Mouse (Mus musculus) embryonic facial prominence, embryonic 10.5 days (tissue): ENCODE measurements around the gene Pax4. TPM values are rescaled to one million over a fixed set of nuclear protein-coding genes. Genes with fewer than 3 reads are reported as not detected.

Experiments
- DNase-seq: peaks from one replicate; pipeline ENCODE4 v3.0.0-alpha.2; 2017; ENCODE audit warnings: low spot score
- H3K27ac ChIP-seq: fragments of 300-500 bp; sonication (generic); replicated peaks from 2 replicates; pipeline ENCODE4 v1.5.1; 2016; ENCODE audit warnings: mild to moderate bottlenecking
- H3K27me3 ChIP-seq: fragments of 300-500 bp; sonication (generic); replicated peaks from 2 replicates; pipeline ENCODE4 v1.6.1; 2016; ENCODE audit warnings: low read depth, mild to moderate bottlenecking; ENCODE audit not compliant: poor library complexity, severe bottlenecking
- H3K36me3 ChIP-seq: fragments of 300-500 bp; sonication (generic); replicated peaks from 2 replicates; pipeline ENCODE4 v1.6.1; 2016; ENCODE audit warnings: mild to moderate bottlenecking, moderate library complexity
- H3K4me1 ChIP-seq: fragments of 300-500 bp; sonication (generic); 2 replicates; pipeline ENCODE4 v1.6.1; 2016
- H3K4me3 ChIP-seq: fragments of 300-500 bp; sonication (generic); 2 replicates; pipeline ENCODE4 v1.5.1; 2016; ENCODE audit warnings: mild to moderate bottlenecking, moderate library complexity
- H3K9me3 ChIP-seq: fragments of 300-500 bp; sonication (generic); 2 replicates; pipeline ENCODE4 v1.6.1; 2016; ENCODE audit warnings: mild to moderate bottlenecking
- WGBS: fragments of 180-500 bp; shearing (Covaris S2); methylation state at CpG from one replicate; pipeline ENCODE4 v1.1.7; 2016; 5-methylcytosine and 5-hydroxymethylcytosine counted together
- polyA plus RNA-seq: library from polyadenylated mRNA; unstranded; fragments of >200 nt; fragmentation: Nextera tagmentation; extraction: Ambion mirVana; gene quantifications from 2 replicates; pipeline ENCODE4 v1.2.1, GENCODE M21; 2016

Pax4 gene
- polyA plus RNA-seq, 1 experiment from 2014 or later, result 0.12 TPM

- Histone ChIP-seq H3K9me3 (no peaks in the 10 kb centered on the region), H3K36me3 (peaks cover 26% of the 10 kb centered on the region), H3K4me1 (peaks cover 16% of the 10 kb centered on the region), H3K27me3 (no peaks in the 10 kb centered on the region), H3K4me3 (no peak within 1 kb of the TSS), H3K27ac (no peak within 1 kb of the TSS)
- WGBS, result 84% methylated on average over 3 of the region's 3 CpGs
- no peak for DNase-seq
These were observed 20.9 kb downstream of the Pax4 start, which contains the start of gene Gcc1 for GRCm38 (mm10) chr6:28428290-28428689. Gene Gcc1, minus strand, starts transcription at chr6:28428390.

GRCm38 (mm10) chr6:28427096-28427839 is 21.9 kb downstream of the Pax4 start, which contains the start of gene Fscn3:
Gene Fscn3, plus strand, starts transcription at chr6:28427789.
- H3K27me3 ChIP-seq, result no peaks in the 10 kb centered on the region
- no peak within 1 kb of the TSS for H3K4me3 ChIP-seq
- no peaks in the 10 kb centered on the region for H3K9me3 ChIP-seq
- DNase-seq, result no peak
- WGBS, result 74% methylated on average over 3 of the region's 3 CpGs
- H3K36me3 ChIP-seq, result peaks cover 26% of the 10 kb centered on the region
- peaks cover 17% of the 10 kb centered on the region for H3K4me1 ChIP-seq
- H3K27ac ChIP-seq, result no peak within 1 kb of the TSS

GRCm38 (mm10) chr6:28425019-28425418 is 24.1 kb downstream of the Pax4 start:
- Histone ChIP-seq H3K4me3 (peak overlapping the region; percentile 91), H3K36me3 (peaks cover 26% of the 10 kb centered on the region), H3K4me1 (peaks cover 35% of the 10 kb centered on the region), H3K27ac (no peak overlapping the region), H3K9me3 (no peaks in the 10 kb centered on the region), H3K27me3 (no peaks in the 10 kb centered on the region)
- no peak for DNase-seq
- 92% methylated on average over 6 of the region's 6 CpGs for WGBS

- Histone ChIP-seq H3K9me3 (no peaks in the 10 kb centered on the region), H3K4me1 (peaks cover 41% of the 10 kb centered on the region), H3K4me3 (peak overlapping the region; percentile 91), H3K27ac (peak overlapping the region; percentile 94), H3K27me3 (no peaks in the 10 kb centered on the region), H3K36me3 (peaks cover 29% of the 10 kb centered on the region)
- DNase-seq, result peak; percentile 73
- 9% methylated on average over 46 of the region's 46 CpGs for WGBS
These were observed 25.1 kb downstream of the Pax4 start for GRCm38 (mm10) chr6:28423767-28424695.

- H3K27me3 ChIP-seq, result no peaks in the 10 kb centered on the region
- H3K4me1 ChIP-seq, result peaks cover 41% of the 10 kb centered on the region
- 1% methylated on average over 40 of the region's 42 CpGs for WGBS
- H3K27ac ChIP-seq, result peak within 1 kb of the TSS; percentile 94
- H3K9me3 ChIP-seq, result no peaks in the 10 kb centered on the region
- H3K36me3 ChIP-seq, result peaks cover 36% of the 10 kb centered on the region
- peak; percentile 95 for DNase-seq
- peak within 1 kb of the TSS; percentile 91 for H3K4me3 ChIP-seq
These were observed 25.8 kb downstream of the Pax4 start, which contains the start of gene Arf5 for GRCm38 (mm10) chr6:28423313-28423712. Gene Arf5, plus strand, starts transcription at chr6:28423560.

GRCm38 (mm10) chr6:28422651-28423290 is 26.4 kb downstream of the Pax4 start:
- Histone ChIP-seq H3K36me3 (peaks cover 42% of the 10 kb centered on the region), H3K27ac (no peak overlapping the region), H3K4me1 (peaks cover 41% of the 10 kb centered on the region), H3K4me3 (peak overlapping the region; percentile 91), H3K27me3 (no peaks in the 10 kb centered on the region), H3K9me3 (no peaks in the 10 kb centered on the region)
- no peak for DNase-seq
- 76% methylated on average over 15 of the region's 15 CpGs for WGBS

GRCm38 (mm10) chr6:28421469-28422000 is 27.6 kb downstream of the Pax4 start:
- WGBS, result under 1% methylated on average over 27 of the region's 27 CpGs
- Histone ChIP-seq H3K36me3 (peaks cover 45% of the 10 kb centered on the region), H3K27ac (peak overlapping the region; percentile 75), H3K9me3 (no peaks in the 10 kb centered on the region), H3K4me1 (peaks cover 41% of the 10 kb centered on the region), H3K4me3 (peak overlapping the region; percentile 77), H3K27me3 (no peaks in the 10 kb centered on the region)
- peak; percentile 94 for DNase-seq

GRCm38 (mm10) chr6:28420865-28421264 is 28.3 kb downstream of the Pax4 start:
- peaks cover 41% of the 10 kb centered on the region for H3K4me1 ChIP-seq
- no peaks in the 10 kb centered on the region for H3K27me3 ChIP-seq
- H3K9me3 ChIP-seq, result no peaks in the 10 kb centered on the region
- peak overlapping the region; percentile 75 for H3K27ac ChIP-seq
- peak overlapping the region; percentile 77 for H3K4me3 ChIP-seq
- H3K36me3 ChIP-seq, result peaks cover 46% of the 10 kb centered on the region
- 24% methylated on average over 13 of the region's 13 CpGs for WGBS
- no peak for DNase-seq

GRCm38 (mm10) chr6:28420361-28420760 is 28.8 kb downstream of the Pax4 start:
- DNase-seq, result no peak
- Histone ChIP-seq H3K36me3 (peaks cover 46% of the 10 kb centered on the region), H3K9me3 (no peaks in the 10 kb centered on the region), H3K27me3 (no peaks in the 10 kb centered on the region), H3K27ac (no peak overlapping the region), H3K4me1 (peaks cover 38% of the 10 kb centered on the region), H3K4me3 (peak overlapping the region; percentile 77)
- WGBS, result 85% methylated on average over 17 of the region's 17 CpGs

- Histone ChIP-seq H3K4me3 (peak overlapping the region; percentile 77; the same call in 1 of the 2 replicates), H3K36me3 (peaks cover 47% of the 10 kb centered on the region)
These were observed 29.5 kb downstream of the Pax4 start for GRCm38 (mm10) chr6:28419673-28420072.

GRCm38 (mm10) chr6:28418449-28418848 is 30.7 kb downstream of the Pax4 start:
- no peak for DNase-seq
- 95% methylated on average over 14 of the region's 14 CpGs for WGBS
- Histone ChIP-seq H3K4me3 (no peak overlapping the region), H3K27ac (no peak overlapping the region), H3K4me1 (peaks cover 25% of the 10 kb centered on the region), H3K27me3 (no peaks in the 10 kb centered on the region), H3K36me3 (peaks cover 49% of the 10 kb centered on the region), H3K9me3 (no peaks in the 10 kb centered on the region)

More at GRCm38 (mm10) chr6:28419673-28420072, 29.5 kb downstream of the Pax4 start:
- H3K27ac ChIP-seq, result no peak overlapping the region
- 82% methylated on average over 2 of the region's 2 CpGs for WGBS
- peaks cover 33% of the 10 kb centered on the region for H3K4me1 ChIP-seq
- DNase-seq, result no peak
- H3K9me3 ChIP-seq, result no peaks in the 10 kb centered on the region
- no peaks in the 10 kb centered on the region for H3K27me3 ChIP-seq

GRCm38 (mm10) chr6:28416981-28417380 is 32.2 kb downstream of the Pax4 start:
- H3K9me3 ChIP-seq, result no peaks in the 10 kb centered on the region
- H3K4me3 ChIP-seq, result no peak overlapping the region
- H3K36me3 ChIP-seq, result peaks cover 51% of the 10 kb centered on the region
- no peak for DNase-seq
- no peak overlapping the region for H3K27ac ChIP-seq
- H3K27me3 ChIP-seq, result no peaks in the 10 kb centered on the region
- H3K4me1 ChIP-seq, result peaks cover 21% of the 10 kb centered on the region
- WGBS, result 78% methylated on average over 4 of the region's 4 CpGs
